Mouse (Mus musculus): ENCODE measurements at regions not wholly inside any gene's neighbourhood (a gene's known extent, or its start where the extent isn't known, plus 50 kb on each side); places are given as distances from the start of the nearest gene placed in this dataset.

DNA sequence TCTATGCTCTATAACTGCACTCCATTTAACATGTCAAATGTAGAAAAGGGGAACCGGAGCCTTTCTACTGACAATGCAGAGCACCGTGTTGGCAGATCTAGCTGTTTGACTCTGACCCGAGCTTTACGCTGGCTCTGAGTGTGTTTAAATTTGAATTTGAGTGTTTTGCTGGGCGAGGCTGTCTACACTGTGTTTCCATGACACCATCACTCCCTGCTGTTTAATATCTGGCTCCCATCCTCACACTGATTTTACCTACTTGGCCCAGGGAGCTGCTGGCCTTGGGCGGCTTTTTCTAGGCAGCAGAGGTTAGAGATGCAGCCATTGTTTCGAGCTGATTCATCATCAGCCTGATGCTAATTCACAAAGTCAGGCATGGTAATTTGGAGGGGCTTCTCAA lies 100.7 kb upstream of the Serp2 start:
- 69% methylated on average over 7 of the region's 7 CpGs for WGBS
- ATAC-seq (replicated peaks; ENCODE audit: low FRiP score) (no peak), DNase-seq (ENCODE audit: low spot score) (no peak)
- no peaks in the 10 kb centered on the region for H3K27me3 ChIP-seq (ENCODE audit: control insufficient read depth, insufficient read depth, low read length)
- no peak overlapping the region for H3K27ac ChIP-seq (ENCODE audit: low read depth, low read length)
- H3K4me1 ChIP-seq (replicated peaks; ENCODE audit: control insufficient read depth, insufficient read depth, low read length) = peaks cover 11% of the 10 kb centered on the region; the same call in 1 of the 2 replicates
- H3K4me2 ChIP-seq (ENCODE audit: low read depth, low read length, severe bottlenecking) = no peak overlapping the region
- H3K9me3 ChIP-seq (ENCODE audit: control insufficient read depth, low read length) = no peaks in the 10 kb centered on the region
- no peaks in the 10 kb centered on the region; the same call in 1 of the 2 replicates for H3K36me3 ChIP-seq (ENCODE audit: control insufficient read depth, insufficient read depth, low read length)
- no peak overlapping the region for H3K9ac ChIP-seq (ENCODE audit: low read length)
- H3K4me3 ChIP-seq (ENCODE audit: low read depth, low read length) = no peak overlapping the region

DNA sequence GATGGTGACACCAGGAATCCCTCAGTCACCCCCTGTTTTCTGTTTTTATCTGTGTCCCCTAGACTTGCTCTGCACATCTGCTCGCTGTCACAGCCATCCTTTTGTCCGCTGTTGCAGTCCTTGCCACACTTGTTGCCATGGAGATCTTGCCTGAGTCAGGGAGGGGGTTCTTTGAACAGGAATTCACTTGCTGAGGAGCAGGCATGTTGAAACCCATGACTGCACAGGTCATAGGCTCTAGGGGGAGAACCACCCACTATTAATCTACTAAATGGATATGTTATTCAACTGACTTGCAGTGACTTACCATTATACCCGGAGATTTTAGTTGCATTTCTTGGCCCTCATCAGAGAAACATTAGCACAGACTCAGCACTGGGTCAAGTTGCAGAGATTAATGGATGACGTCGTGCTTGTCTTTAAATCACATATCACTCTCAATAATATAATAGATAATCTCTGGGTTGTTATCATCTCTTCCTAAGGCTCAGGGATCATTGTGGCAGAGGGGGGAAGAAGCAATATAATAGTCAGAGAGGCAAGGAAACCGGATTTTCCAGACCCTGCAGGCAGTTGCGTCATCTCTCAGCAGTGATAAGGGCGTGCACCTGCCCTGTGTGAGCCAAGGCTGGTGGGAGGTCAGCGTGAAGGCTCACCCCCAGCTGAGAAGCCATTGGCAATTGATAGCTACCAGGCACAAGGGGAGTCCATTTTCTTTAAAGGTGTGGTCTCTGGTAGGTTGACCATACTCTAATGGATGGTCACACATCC lies 95.9 kb upstream of the Serp2 start:
- WGBS = 69% methylated on average over 9 of the region's 9 CpGs
- ATAC-seq (replicated peaks; ENCODE audit: low FRiP score) (no peak), DNase-seq (ENCODE audit: low spot score) (no peak)

DNA sequence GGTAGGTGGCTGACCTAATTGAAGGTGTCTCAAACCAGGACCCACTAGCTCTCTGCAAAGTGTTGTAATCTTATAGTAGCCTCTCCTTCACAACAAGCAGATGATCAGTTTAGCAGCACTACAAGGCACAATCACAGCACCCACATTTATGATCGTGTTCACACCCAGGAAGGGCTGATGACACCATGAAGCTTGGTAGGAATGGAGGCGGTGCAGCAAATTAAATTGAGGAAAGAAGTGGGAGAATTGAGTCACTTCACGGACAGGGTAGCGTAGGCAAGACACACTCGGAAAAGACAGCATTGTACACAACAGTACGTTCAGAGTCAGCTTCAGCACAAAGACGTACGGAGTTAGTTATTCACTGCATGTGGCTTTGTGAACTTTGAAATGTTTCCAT lies 94.4 kb upstream of the Serp2 start:
- ATAC-seq (replicated peaks; ENCODE audit: low FRiP score) (no peak), DNase-seq (ENCODE audit: low spot score) (no peak)
- Histone ChIP-seq H3K36me3 (ENCODE audit: control insufficient read depth, insufficient read depth, low read length) (no peaks in the 10 kb centered on the region), H3K9ac (ENCODE audit: low read length) (no peak overlapping the region), H3K27ac (ENCODE audit: low read depth, low read length) (no peak overlapping the region), H3K27me3 (ENCODE audit: control insufficient read depth, insufficient read depth, low read length) (no peaks in the 10 kb centered on the region), H3K4me1 (replicated peaks; ENCODE audit: control insufficient read depth, insufficient read depth, low read length) (no peaks in the 10 kb centered on the region), H3K9me3 (ENCODE audit: control insufficient read depth, low read length) (no peaks in the 10 kb centered on the region), H3K4me2 (ENCODE audit: low read depth, low read length, severe bottlenecking) (no peak overlapping the region), H3K4me3 (ENCODE audit: low read depth, low read length) (no peak overlapping the region)
- 98% methylated on average over 8 of the region's 8 CpGs for WGBS

More for the DNA sequence above, 95.9 kb upstream of the Serp2 start:
- no peaks in the 10 kb centered on the region for H3K9me3 ChIP-seq (ENCODE audit: control insufficient read depth, low read length)
- H3K4me1 ChIP-seq (replicated peaks; ENCODE audit: control insufficient read depth, insufficient read depth, low read length) = peaks cover under 1% of the 10 kb centered on the region; the same call in 1 of the 2 replicates
- H3K36me3 ChIP-seq (ENCODE audit: control insufficient read depth, insufficient read depth, low read length) = no peaks in the 10 kb centered on the region
- no peak overlapping the region for H3K4me3 ChIP-seq (ENCODE audit: low read depth, low read length)
- no peak overlapping the region for H3K9ac ChIP-seq (ENCODE audit: low read length)
- H3K27ac ChIP-seq (ENCODE audit: low read depth, low read length) = no peak overlapping the region
- H3K4me2 ChIP-seq (ENCODE audit: low read depth, low read length, severe bottlenecking) = no peak overlapping the region
- no peaks in the 10 kb centered on the region for H3K27me3 ChIP-seq (ENCODE audit: control insufficient read depth, insufficient read depth, low read length)

DNA sequence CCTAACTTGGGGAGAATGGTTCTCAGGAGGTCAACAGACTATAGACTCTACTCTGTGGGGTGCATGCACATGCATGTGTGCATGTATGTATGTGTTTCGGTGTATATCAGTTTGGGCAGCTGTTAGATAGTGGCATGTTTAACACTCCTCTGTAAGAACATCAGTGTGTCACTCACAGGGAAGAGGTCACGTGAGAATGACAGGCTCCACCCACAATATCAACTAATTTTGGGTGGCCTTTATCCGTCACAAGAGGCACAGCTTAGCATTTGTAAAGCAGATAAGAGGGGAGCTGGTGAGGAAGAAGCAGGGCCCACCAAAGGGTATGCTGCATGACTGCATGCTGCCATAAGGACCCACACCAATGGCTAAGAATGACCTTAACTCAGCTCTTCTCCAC lies 93.2 kb upstream of the Serp2 start:
- ATAC-seq (replicated peaks; ENCODE audit: low FRiP score) = no peak
- 82% methylated on average over 3 of the region's 3 CpGs for WGBS
- no peak for DNase-seq (ENCODE audit: low spot score)

DNA sequence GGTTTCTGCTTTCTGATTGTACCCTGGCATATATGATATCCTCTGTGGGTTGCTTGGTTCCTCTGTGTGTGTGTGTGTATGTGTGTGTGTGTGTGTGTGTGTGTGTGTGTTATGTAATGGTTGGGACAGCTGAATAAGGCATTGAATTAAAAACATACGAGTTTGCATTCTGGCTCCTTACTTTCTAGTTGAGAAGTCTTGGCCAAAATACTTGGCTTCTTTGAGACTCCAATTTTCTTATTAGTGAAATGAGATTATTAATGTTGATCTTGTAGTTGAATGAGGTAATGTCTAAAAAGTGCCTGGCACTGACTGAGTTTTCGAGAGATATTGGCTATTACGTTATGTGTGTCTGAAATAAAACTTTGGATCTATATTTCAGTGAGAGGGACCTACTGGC lies 88.0 kb upstream of the Serp2 start:
- no peaks in the 10 kb centered on the region for H3K4me1 ChIP-seq (replicated peaks; ENCODE audit: control insufficient read depth, insufficient read depth, low read length)
- 91% methylated on average over 3 of the region's 3 CpGs for WGBS
- H3K27me3 ChIP-seq (ENCODE audit: control insufficient read depth, insufficient read depth, low read length) = no peaks in the 10 kb centered on the region
- ATAC-seq (replicated peaks; ENCODE audit: low FRiP score) (no peak), DNase-seq (ENCODE audit: low spot score) (no peak)
- H3K9me3 ChIP-seq (ENCODE audit: control insufficient read depth, low read length) = no peaks in the 10 kb centered on the region
- no peak overlapping the region for H3K4me3 ChIP-seq (ENCODE audit: low read depth, low read length)
- no peaks in the 10 kb centered on the region for H3K36me3 ChIP-seq (ENCODE audit: control insufficient read depth, insufficient read depth, low read length)
- no peak overlapping the region for H3K27ac ChIP-seq (ENCODE audit: low read depth, low read length)
- H3K4me2 ChIP-seq (ENCODE audit: low read depth, low read length, severe bottlenecking) = no peak overlapping the region
- H3K9ac ChIP-seq (ENCODE audit: low read length) = no peak overlapping the region

More for the DNA sequence above, 93.2 kb upstream of the Serp2 start:
- no peaks in the 10 kb centered on the region for H3K36me3 ChIP-seq (ENCODE audit: control insufficient read depth, insufficient read depth, low read length)
- no peaks in the 10 kb centered on the region for H3K27me3 ChIP-seq (ENCODE audit: control insufficient read depth, insufficient read depth, low read length)
- H3K9ac ChIP-seq (ENCODE audit: low read length) = no peak overlapping the region
- no peaks in the 10 kb centered on the region for H3K4me1 ChIP-seq (replicated peaks; ENCODE audit: control insufficient read depth, insufficient read depth, low read length)
- no peak overlapping the region for H3K4me2 ChIP-seq (ENCODE audit: low read depth, low read length, severe bottlenecking)
- no peak overlapping the region for H3K4me3 ChIP-seq (ENCODE audit: low read depth, low read length)
- no peaks in the 10 kb centered on the region for H3K9me3 ChIP-seq (ENCODE audit: control insufficient read depth, low read length)
- no peak overlapping the region for H3K27ac ChIP-seq (ENCODE audit: low read depth, low read length)

DNA sequence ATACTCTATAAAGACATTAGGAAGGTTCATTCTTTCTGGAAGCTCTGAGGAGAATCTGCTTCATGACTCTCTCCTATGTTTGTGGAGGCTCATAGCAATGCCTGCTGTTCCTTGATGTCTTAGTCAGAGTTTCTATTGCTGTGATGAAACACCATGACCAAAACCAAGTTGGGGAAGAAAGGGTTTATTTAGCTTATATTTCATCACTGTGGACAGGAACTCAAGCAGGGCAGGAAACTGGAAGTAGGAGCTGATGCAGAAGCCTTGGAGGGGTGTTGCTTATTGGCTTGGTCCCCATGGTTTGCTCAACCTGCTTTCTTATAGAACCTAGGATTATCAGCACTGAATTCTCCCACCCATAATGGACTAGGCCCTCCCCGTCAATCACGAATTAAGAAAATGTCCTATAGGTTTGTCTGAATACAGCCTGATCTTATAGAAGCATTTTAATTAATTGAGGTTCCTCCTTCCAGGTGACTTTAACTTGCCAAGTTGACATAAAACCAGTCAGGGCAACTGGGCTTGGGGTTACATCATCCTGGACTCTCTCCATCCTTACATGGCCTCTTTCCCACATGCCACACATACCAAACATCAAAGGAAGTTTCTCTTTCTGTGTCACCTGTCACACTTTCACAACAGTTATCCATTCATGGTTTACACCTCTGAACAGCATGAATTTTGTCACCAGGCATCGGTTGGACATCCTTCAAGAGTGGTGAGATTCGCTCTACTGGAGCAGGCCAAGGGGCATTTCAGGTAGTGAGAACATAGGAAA lies 85.3 kb upstream of the Serp2 start:
- DNase-seq (ENCODE audit: low spot score) = no peak
- no peak overlapping the region for H3K4me2 ChIP-seq (ENCODE audit: low read depth, low read length, severe bottlenecking)
- 92% methylated on average over 4 of the region's 4 CpGs for WGBS

DNA sequence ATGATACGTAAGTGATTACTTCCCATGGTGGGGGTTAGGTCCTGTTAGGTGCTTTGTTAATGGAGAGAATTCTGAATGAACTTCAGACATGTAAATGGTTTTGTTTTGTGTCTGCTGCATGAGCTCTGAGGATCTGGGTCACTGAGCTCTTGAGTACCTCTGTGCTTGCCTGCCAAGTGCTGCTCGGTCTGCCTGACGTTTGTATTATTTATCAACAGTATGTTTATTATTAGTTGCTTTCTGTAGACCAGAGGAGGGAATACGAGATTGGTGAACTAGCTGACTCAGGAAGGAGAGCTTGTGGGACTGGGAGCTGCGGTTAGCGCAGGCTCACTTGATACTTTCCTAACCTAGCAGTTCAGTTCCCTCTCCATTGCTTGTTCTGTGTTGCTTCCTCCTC lies 76.5 kb upstream of the Serp2 start:
- H3K4me1 ChIP-seq (replicated peaks; ENCODE audit: control insufficient read depth, insufficient read depth, low read length) = no peaks in the 10 kb centered on the region
- no peak overlapping the region for H3K9ac ChIP-seq (ENCODE audit: low read length)
- DNase-seq (ENCODE audit: low spot score) (no peak), ATAC-seq (replicated peaks; ENCODE audit: low FRiP score) (no peak)
- H3K4me3 ChIP-seq (ENCODE audit: low read depth, low read length) = no peak overlapping the region
- H3K9me3 ChIP-seq (ENCODE audit: control insufficient read depth, low read length) = no peaks in the 10 kb centered on the region
- H3K27ac ChIP-seq (ENCODE audit: low read depth, low read length) = no peak overlapping the region
- WGBS = 82% methylated on average over 6 of the region's 6 CpGs
- H3K27me3 ChIP-seq (ENCODE audit: control insufficient read depth, insufficient read depth, low read length) = no peaks in the 10 kb centered on the region
- H3K4me2 ChIP-seq (ENCODE audit: low read depth, low read length, severe bottlenecking) = no peak overlapping the region
- H3K36me3 ChIP-seq (ENCODE audit: control insufficient read depth, insufficient read depth, low read length) = no peaks in the 10 kb centered on the region

More for the DNA sequence above, 85.3 kb upstream of the Serp2 start:
- Histone ChIP-seq H3K27ac (ENCODE audit: low read depth, low read length) (no peak overlapping the region), H3K36me3 (ENCODE audit: control insufficient read depth, insufficient read depth, low read length) (no peaks in the 10 kb centered on the region), H3K27me3 (ENCODE audit: control insufficient read depth, insufficient read depth, low read length) (no peaks in the 10 kb centered on the region), H3K9ac (ENCODE audit: low read length) (no peak overlapping the region), H3K4me1 (replicated peaks; ENCODE audit: control insufficient read depth, insufficient read depth, low read length) (no peaks in the 10 kb centered on the region), H3K9me3 (ENCODE audit: control insufficient read depth, low read length) (no peaks in the 10 kb centered on the region), H3K4me3 (ENCODE audit: low read depth, low read length) (no peak overlapping the region)
- no peak for ATAC-seq (replicated peaks; ENCODE audit: low FRiP score)

DNA sequence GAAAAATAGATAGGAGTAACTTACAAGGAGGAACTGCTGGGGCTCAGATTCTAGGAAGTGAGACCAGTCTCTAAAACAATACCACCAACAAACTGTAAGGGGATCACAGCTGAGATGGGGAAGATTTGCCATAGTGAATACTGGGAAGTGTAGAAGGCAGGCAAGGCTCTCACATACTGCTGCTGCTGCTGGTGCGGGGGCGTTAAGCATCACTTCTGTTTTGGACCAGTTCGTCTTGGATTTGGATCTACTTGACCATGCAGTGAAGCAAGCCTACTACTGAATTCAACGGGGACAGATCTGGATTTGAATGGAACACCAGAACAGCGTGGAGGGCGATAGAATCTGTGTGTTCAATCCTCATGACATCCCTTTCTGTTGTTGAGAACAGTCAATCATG lies 76.1 kb upstream of the Serp2 start:
- Histone ChIP-seq H3K4me1 (replicated peaks; ENCODE audit: control insufficient read depth, insufficient read depth, low read length) (no peaks in the 10 kb centered on the region), H3K9ac (ENCODE audit: low read length) (no peak overlapping the region), H3K36me3 (ENCODE audit: control insufficient read depth, insufficient read depth, low read length) (no peaks in the 10 kb centered on the region), H3K27ac (ENCODE audit: low read depth, low read length) (no peak overlapping the region), H3K9me3 (ENCODE audit: control insufficient read depth, low read length) (no peaks in the 10 kb centered on the region), H3K4me2 (ENCODE audit: low read depth, low read length, severe bottlenecking) (no peak overlapping the region), H3K4me3 (ENCODE audit: low read depth, low read length) (no peak overlapping the region), H3K27me3 (ENCODE audit: control insufficient read depth, insufficient read depth, low read length) (no peaks in the 10 kb centered on the region)
- no peak for DNase-seq (ENCODE audit: low spot score)
- ATAC-seq (replicated peaks; ENCODE audit: low FRiP score) = no peak
- 83% methylated on average over 6 of the region's 6 CpGs for WGBS

Measured in forebrain, embryonic 11.5 days (tissue).